Mouse (Mus musculus): ENCODE measurements at regions not wholly inside any gene's neighbourhood (a gene's known extent, or its start where the extent isn't known, plus 50 kb on each side); places are given as distances from the start of the nearest gene placed in this dataset.

DNA sequence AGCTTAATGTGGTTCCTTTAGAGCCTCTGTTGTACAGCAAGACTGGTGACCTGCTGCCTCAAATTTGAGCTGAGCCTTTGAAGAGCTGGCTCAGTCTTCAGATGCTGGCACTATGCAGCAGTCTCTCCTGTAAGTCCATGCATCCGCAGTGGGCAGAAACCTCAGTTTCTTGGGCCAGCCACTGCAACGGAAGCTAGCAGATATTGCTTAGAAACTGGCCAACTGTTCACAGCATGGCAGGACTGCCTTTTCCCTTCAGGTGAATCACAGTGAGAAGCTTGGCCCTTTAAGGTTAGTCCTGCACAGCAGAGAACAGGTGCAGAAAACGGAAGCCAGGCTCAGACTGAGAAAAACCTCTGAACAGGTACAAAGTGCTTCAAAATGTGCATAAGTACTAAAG lies 1976.8 kb upstream of the G6pd2 start:
- ATAC-seq, result no peak
- WGBS, result 92% methylated on average over 3 of the region's 3 CpGs
- no peaks in the 10 kb centered on the region for H3K4me1 ChIP-seq (replicated peaks; ENCODE audit: control insufficient read depth, insufficient read depth, low read length)
- no peak overlapping the region for H3K4me3 ChIP-seq (ENCODE audit: low read depth, low read length)
- H3K27ac ChIP-seq (ENCODE audit: low read depth, low read length), result no peak overlapping the region
- no peak overlapping the region for H3K4me2 ChIP-seq (replicated peaks; ENCODE audit: low read depth)
- H3K9ac ChIP-seq (ENCODE audit: low read depth, low read length), result no peak overlapping the region
- no peaks in the 10 kb centered on the region for H3K36me3 ChIP-seq (ENCODE audit: control insufficient read depth, insufficient read depth)
- no peaks in the 10 kb centered on the region for H3K9me3 ChIP-seq (ENCODE audit: control insufficient read depth)
- no peaks in the 10 kb centered on the region for H3K27me3 ChIP-seq (replicated peaks; ENCODE audit: control insufficient read depth, insufficient read depth, low read length)
- TF ChIP-seq CTCF (IDR thresholded peaks at IDR 0.05; ENCODE audit: low read depth), result no peak

DNA sequence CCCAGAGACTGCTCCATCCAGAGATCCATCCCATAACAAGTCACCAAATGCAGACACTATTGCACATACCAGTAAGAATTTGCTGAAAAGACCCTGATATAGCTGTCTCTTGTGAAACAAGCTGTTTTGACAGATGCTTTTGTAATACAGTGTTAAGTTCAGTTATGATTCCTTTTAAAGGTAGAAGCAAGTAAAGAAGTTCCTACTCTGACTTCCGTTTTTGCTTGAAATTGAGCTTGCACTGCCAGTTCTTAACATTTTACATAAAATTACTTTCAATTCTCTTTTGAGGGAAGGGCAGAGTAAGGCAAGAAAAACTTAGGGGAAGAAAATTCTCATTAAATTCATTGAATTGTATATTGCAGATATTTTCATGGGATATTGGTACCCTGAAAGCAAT lies 1962.9 kb upstream of the G6pd2 start:
- Histone ChIP-seq H3K36me3 (ENCODE audit: control insufficient read depth, insufficient read depth) (no peaks in the 10 kb centered on the region), H3K4me1 (replicated peaks; ENCODE audit: control insufficient read depth, insufficient read depth, low read length) (no peaks in the 10 kb centered on the region), H3K4me3 (ENCODE audit: low read depth, low read length) (no peak overlapping the region), H3K9ac (ENCODE audit: low read depth, low read length) (no peak overlapping the region), H3K27me3 (replicated peaks; ENCODE audit: control insufficient read depth, insufficient read depth, low read length) (no peaks in the 10 kb centered on the region), H3K4me2 (replicated peaks; ENCODE audit: low read depth) (no peak overlapping the region), H3K27ac (ENCODE audit: low read depth, low read length) (no peak overlapping the region), H3K9me3 (ENCODE audit: control insufficient read depth) (no peaks in the 10 kb centered on the region)
- TF ChIP-seq CTCF (IDR thresholded peaks at IDR 0.05; ENCODE audit: low read depth), result no peak
- WGBS, result 81% methylated on average over 1 of the region's 1 CpGs
- no peak for ATAC-seq

DNA sequence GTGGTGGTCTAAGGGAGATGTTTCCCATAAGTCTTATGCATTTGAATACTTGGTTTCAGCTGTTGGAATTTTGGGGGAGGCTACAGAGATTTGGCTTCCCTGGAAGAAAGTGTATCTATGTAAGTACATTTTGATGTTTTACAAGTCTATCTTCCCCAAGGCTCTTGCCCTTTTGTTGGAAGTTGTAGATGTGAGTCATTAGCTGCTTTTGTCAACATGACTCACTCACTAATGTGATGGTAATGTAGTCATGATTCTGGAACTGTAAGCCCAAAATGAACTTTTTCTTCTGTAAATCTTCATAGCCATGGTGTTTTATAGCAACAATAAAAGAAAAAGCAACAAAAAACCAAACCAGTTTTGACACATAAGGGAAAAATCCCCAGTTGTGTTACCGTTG lies 1961.0 kb upstream of the G6pd2 start:
- no peak overlapping the region for H3K4me2 ChIP-seq (replicated peaks; ENCODE audit: low read depth)
- no peaks in the 10 kb centered on the region for H3K4me1 ChIP-seq (replicated peaks; ENCODE audit: control insufficient read depth, insufficient read depth, low read length)
- H3K9me3 ChIP-seq (ENCODE audit: control insufficient read depth), result no peaks in the 10 kb centered on the region
- H3K27ac ChIP-seq (ENCODE audit: low read depth, low read length), result no peak overlapping the region
- H3K9ac ChIP-seq (ENCODE audit: low read depth, low read length), result no peak overlapping the region
- TF ChIP-seq CTCF (IDR thresholded peaks at IDR 0.05; ENCODE audit: low read depth), result no peak
- H3K27me3 ChIP-seq (replicated peaks; ENCODE audit: control insufficient read depth, insufficient read depth, low read length), result no peaks in the 10 kb centered on the region
- H3K4me3 ChIP-seq (ENCODE audit: low read depth, low read length), result no peak overlapping the region
- H3K36me3 ChIP-seq (ENCODE audit: control insufficient read depth, insufficient read depth), result no peaks in the 10 kb centered on the region
- no peak for ATAC-seq
- WGBS, result 100% methylated on average over 1 of the region's 1 CpGs

DNA sequence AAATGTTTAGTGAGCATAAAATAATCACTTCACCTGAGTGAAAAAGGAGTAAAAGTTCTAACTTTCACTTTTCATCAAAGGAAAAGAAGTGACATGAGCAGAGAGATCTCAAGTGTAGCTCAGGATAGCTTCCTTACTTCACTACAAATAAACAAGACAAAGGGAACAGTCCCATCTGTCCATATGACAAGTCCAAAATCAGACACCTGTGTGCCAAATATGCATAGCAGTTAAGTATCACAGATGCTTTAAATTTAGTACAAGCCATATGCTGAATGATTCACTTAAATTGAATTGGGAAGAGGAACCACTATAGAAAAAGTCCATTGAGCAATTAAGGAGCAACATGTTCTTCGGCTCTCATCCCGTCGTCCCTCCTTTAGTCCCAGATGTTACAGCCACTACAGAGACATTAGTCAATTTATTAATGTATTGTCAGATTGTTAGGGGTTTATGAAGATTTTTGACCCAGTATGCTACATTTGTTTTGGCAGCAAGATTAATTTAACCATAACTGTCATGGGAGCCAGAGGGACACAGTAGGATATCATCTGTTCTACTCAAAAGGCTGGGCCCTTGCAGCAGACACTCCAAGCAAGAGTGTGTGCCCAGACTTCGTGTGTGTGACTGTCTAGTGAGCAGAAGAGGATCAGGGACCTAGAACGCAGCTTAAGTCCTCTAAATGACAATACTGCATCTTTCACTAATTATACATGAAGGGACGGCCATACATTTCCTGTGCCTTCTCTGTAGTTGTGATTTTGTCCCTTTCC lies 1914.5 kb upstream of the G6pd2 start:
- WGBS, result 70% methylated on average over 6 of the region's 6 CpGs
- H3K27me3 ChIP-seq (replicated peaks; ENCODE audit: control insufficient read depth, insufficient read depth, low read length), result no peaks in the 10 kb centered on the region
- no peak overlapping the region for H3K9ac ChIP-seq (ENCODE audit: low read depth, low read length)
- no peak overlapping the region for H3K4me3 ChIP-seq (ENCODE audit: low read depth, low read length)
- TF ChIP-seq CTCF (IDR thresholded peaks at IDR 0.05; ENCODE audit: low read depth), result no peak
- H3K4me1 ChIP-seq (replicated peaks; ENCODE audit: control insufficient read depth, insufficient read depth, low read length), result no peaks in the 10 kb centered on the region
- no peak overlapping the region for H3K4me2 ChIP-seq (replicated peaks; ENCODE audit: low read depth)
- no peaks in the 10 kb centered on the region for H3K9me3 ChIP-seq (ENCODE audit: control insufficient read depth)
- no peak overlapping the region for H3K27ac ChIP-seq (ENCODE audit: low read depth, low read length)
- no peak for ATAC-seq
- H3K36me3 ChIP-seq (ENCODE audit: control insufficient read depth, insufficient read depth), result no peaks in the 10 kb centered on the region

DNA sequence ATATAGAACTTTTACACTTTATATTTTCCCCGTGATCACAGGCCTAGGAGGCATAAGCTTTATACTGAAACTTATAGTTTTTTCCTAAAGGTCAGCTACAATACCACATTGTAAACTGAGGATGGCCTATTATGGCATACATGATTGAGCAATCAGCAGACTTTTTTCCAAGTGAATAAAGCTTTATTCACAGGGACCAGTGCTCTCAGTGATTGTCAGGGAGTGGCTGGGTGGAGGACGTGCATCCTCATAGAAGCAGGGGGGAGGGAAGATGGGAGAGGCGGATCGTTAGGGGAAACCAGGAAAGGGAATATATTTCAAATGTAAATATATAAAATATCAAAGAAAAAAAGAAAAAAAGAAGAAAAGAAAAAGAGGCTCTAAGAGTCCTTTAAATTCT lies 1886.7 kb upstream of the G6pd2 start:
- no peaks in the 10 kb centered on the region for H3K9me3 ChIP-seq (ENCODE audit: control insufficient read depth)
- no peaks in the 10 kb centered on the region for H3K27me3 ChIP-seq (replicated peaks; ENCODE audit: control insufficient read depth, insufficient read depth, low read length)
- no peak overlapping the region for H3K4me2 ChIP-seq (replicated peaks; ENCODE audit: low read depth)
- no peaks in the 10 kb centered on the region for H3K4me1 ChIP-seq (replicated peaks; ENCODE audit: control insufficient read depth, insufficient read depth, low read length)
- no peaks in the 10 kb centered on the region for H3K36me3 ChIP-seq (ENCODE audit: control insufficient read depth, insufficient read depth)
- H3K4me3 ChIP-seq (ENCODE audit: low read depth, low read length), result no peak overlapping the region
- WGBS, result 72% methylated on average over 4 of the region's 4 CpGs
- no peak for TF ChIP-seq CTCF (IDR thresholded peaks at IDR 0.05; ENCODE audit: low read depth)
- no peak overlapping the region for H3K27ac ChIP-seq (ENCODE audit: low read depth, low read length)
- no peak overlapping the region for H3K9ac ChIP-seq (ENCODE audit: low read depth, low read length)
- no peak for ATAC-seq

DNA sequence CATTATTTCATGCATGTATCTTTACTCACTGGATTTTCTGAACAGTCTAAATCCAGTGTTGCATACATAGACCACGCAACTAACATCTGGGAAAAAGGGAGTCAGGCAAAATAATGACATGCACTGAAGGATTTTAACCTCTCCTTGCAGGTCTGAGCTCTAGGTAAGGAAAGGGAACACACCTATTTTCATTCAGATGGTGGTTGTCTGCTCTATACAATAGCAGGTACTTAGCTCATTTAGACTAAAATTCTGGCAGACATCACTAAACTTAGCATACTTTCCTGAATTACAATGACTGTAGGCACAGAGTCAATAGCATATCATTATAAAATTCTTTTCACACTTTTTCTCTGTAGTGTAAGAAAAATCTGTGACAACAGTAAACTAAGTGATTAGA lies 1867.8 kb upstream of the G6pd2 start:
- H3K9me3 ChIP-seq (ENCODE audit: control insufficient read depth), result no peaks in the 10 kb centered on the region
- no peak overlapping the region for H3K4me3 ChIP-seq (ENCODE audit: low read depth, low read length)
- 80% methylated on average over 1 of the region's 1 CpGs for WGBS
- no peaks in the 10 kb centered on the region for H3K27me3 ChIP-seq (replicated peaks; ENCODE audit: control insufficient read depth, insufficient read depth, low read length)
- H3K27ac ChIP-seq (ENCODE audit: low read depth, low read length), result no peak overlapping the region
- H3K36me3 ChIP-seq (ENCODE audit: control insufficient read depth, insufficient read depth), result no peaks in the 10 kb centered on the region
- no peak for TF ChIP-seq CTCF (IDR thresholded peaks at IDR 0.05; ENCODE audit: low read depth)
- no peak for ATAC-seq
- H3K4me1 ChIP-seq (replicated peaks; ENCODE audit: control insufficient read depth, insufficient read depth, low read length), result no peaks in the 10 kb centered on the region
- H3K9ac ChIP-seq (ENCODE audit: low read depth, low read length), result no peak overlapping the region
- H3K4me2 ChIP-seq (replicated peaks; ENCODE audit: low read depth), result no peak overlapping the region

DNA sequence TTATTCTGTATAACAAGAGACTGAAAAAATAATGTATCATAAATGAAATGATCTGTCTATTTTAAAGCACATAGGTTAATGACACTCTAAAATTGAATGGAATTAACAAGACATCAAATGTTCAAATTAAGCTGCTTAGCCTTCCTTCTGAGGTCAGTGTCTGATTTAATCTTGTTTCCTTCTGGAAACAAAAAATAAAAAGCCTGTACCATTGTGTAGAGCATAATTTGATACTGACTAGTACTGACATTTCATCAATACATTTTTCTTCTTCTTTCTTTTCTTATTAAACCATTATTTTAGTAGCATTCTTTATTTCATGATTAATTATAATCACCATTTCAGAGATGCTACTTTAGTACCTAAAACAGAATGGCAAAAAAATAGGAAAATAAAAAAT lies 1862.9 kb upstream of the G6pd2 start:
- Histone ChIP-seq H3K27ac (ENCODE audit: low read depth, low read length) (no peak overlapping the region), H3K4me1 (replicated peaks; ENCODE audit: control insufficient read depth, insufficient read depth, low read length) (no peaks in the 10 kb centered on the region), H3K4me2 (replicated peaks; ENCODE audit: low read depth) (no peak overlapping the region), H3K9ac (ENCODE audit: low read depth, low read length) (no peak overlapping the region), H3K27me3 (replicated peaks; ENCODE audit: control insufficient read depth, insufficient read depth, low read length) (no peaks in the 10 kb centered on the region), H3K36me3 (ENCODE audit: control insufficient read depth, insufficient read depth) (no peaks in the 10 kb centered on the region), H3K9me3 (ENCODE audit: control insufficient read depth) (no peaks in the 10 kb centered on the region), H3K4me3 (ENCODE audit: low read depth, low read length) (no peak overlapping the region)
- ATAC-seq, result no peak
- no peak for TF ChIP-seq CTCF (IDR thresholded peaks at IDR 0.05; ENCODE audit: low read depth)
